Mouse (Mus musculus) cerebellum, postnatal 25 days (tissue): ENCODE data around the gene Gid8.

Source experiments
- DNase-seq, 2 experiments: peaks; one replicate each; pipeline ENCODE4 v3.0.0; 2021; ENCODE audit warnings: mixed read lengths in 2 of 2

Gene Gid8

DNA sequence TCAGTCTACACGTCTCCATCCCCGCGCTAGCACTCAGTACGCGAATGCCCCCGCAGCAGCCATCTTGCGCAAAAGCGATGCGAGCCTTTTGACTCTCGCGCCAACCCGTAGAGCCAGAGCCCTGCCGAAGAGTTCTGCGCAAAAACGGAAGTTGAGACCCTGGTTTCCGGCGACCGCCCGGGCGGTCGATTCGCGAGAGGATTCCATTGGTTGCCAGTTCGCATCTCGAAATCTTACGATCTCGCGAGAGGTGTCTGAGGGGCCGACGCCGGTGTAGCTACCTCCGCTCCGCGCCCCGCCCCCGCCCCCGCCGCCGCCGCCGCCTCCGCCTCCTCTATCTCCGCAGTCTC, at the start of gene Gid8, which contains the start of gene Dido1:
TSS of gene Gid8 (plus strand) at position 195 of the 350 bp plus-strand sequence.
TSS of gene Dido1 (minus strand) at position 77 of the 350 bp plus-strand sequence.
- DNase-seq: peak; percentile 99

DNA sequence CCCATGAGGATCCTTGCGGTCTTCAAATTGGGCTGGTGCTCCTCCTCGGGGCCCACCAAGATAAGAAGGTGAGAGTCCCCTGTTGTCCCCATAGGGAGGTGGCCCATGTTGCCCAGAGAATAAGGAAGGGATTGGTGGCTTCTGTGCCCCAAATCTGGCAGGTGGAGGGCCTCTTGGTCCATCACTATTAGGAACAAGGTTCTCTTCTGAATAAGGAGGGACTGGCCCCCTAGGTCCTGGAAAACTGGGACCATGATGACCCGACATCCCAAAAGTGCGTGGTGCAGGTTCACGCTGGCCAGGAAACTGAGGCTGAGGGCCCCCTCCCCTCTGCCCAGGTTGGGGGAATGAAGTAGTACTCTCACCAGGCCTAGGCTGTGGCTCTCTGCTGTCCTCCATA, 49.4 kb upstream of the Gid8 start:
- DNase-seq: no peak

DNA sequence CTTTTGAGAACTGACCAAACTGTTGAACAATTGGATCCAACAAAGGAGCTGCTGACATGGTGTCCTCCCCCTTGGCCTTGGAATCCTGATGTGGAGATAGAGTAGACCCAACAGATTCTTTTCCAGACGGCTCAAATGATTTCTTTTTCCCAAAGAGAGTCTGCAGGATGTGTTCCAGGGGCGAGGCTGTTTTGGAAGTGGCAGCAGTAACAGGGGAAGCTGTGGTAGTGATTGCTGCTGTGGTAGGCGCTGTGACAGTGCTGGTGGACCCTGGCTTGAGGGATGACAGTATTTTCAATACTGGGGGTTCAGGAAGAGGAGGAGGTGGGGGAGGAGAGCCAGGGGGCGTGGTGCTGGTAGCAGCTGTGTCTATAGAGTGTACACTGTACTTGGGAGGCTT, 47.9 kb upstream of the Gid8 start:
- no peak for DNase-seq

- DNase-seq: no peak
Measured at GRCm38 (mm10) chr2:180676706-180677105, 33.2 kb upstream of the Gid8 start.

DNA sequence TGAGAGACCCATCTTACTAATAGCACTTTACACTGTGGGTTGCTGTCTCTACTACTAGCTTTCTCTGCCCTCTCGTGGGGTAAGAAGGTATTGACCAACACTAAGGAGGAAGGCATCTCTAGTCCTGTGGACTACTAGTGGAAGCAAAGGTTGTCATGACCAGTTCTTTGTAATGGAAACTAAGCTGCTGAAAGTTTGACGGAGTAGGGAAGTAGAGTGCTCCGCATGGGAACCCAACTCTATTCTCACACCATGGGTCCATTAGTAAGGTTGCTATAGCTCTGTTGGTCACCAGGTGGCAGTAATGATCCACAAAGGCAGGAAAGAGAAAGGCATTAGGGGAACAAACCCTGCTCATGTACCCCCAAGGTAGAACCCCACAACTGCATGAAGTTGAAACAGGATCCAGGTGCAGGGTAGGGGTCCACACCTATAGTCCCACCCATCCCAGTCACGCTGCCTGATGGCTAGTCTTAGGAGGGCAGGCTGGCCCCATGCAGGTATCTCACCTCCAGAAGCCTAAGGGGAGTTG, 31.2 kb upstream of the Gid8 start:
- peak; percentile 65 to 75 for DNase-seq

GRCm38 (mm10) chr2:180681225-180681624, 28.7 kb upstream of the Gid8 start:
- no peak for DNase-seq

DNA sequence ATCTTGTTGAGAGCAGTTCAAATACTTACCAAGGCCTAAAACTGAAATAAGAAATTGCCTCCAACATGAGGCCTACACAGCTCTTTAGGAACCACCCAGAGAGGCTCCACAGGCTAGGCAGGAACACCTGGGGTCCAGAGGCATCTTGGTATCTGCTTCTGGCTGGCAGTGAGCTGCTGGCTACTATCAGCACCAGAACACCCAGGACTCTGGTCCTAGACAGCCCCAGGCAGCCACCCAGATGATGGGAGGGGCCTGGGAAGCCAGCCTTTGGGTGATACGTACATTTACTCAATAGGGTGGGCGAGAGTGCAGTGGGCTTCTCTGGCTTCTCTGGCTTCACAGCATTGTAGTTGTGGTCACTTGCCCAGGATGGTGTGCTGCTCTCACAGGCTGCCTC, 26.4 kb upstream of the Gid8 start:
- no peak for DNase-seq

DNA sequence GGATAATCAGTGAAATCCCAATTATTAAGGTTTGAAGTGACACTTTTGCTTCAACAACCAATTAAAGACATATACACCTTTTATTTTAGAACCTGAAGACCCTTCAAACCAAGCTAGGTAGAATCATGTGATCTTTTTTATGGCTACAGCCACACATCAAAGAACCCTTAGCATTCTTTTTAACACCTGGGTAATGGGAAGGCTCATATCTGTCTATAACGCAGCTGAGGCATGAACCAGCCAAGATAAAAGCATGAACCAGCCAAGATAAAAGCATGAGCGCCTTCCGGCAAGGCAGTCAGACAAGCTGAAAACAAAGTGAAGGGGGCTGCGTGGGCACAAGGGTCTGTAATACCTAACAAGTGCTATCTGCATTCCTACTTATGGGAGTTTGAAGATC, 25.9 kb upstream of the Gid8 start:
- DNase-seq: no peak

DNA sequence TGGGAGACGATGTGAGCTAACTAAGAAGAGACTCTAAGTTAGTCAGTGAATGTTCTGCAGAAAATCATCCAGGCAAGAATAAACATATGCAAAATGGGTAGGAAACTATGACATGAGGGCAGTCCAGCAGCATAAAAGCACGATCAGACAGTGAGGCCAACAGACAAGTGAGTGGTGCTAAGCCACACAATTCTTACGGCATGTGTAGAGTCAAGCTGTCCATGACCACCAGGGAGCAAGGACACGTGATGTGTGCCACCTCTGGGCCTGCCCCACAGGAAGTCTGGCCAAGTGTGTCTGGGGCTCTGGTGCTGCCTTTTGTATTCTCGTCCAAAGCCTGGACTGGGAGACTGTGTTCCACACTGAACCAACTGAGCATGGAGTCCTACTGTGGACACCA, 20.1 kb upstream of the Gid8 start:
- DNase-seq: no peak

GRCm38 (mm10) chr2:180692630-180693029, 17.3 kb upstream of the Gid8 start:
- DNase-seq: no peak

GRCm38 (mm10) chr2:180695176-180695575, 14.7 kb upstream of the Gid8 start:
- no peak for DNase-seq

GRCm38 (mm10) chr2:180700457-180700856, 9.5 kb upstream of the Gid8 start:
- no peak for DNase-seq

GRCm38 (mm10) chr2:180701053-180701766, 8.7 kb upstream of the Gid8 start:
- no peak for DNase-seq

- DNase-seq: peak; percentile 95 to 97
Measured at GRCm38 (mm10) chr2:180701767-180702621, 7.9 kb upstream of the Gid8 start.

DNA sequence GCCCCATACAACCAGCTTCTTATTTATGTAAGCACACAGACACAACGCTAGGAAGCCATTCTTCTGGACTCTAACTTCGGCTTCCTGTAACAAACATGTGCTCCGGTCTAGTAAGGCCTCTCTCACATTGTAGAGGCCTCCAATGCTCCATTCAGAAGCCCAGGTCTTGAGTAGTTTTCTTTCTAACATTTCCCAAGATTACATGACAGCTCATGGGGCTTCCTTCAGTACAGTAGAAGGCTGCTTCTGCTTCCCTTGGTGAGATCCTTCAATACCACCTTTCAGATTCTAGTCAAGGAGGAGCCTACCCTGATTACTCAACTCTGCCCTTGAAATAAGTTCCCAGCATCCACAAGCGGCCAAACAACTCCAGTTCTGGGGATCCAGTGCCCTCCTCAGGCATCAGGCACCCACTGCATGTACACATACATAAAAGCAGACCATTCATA, 7.2 kb upstream of the Gid8 start:
- DNase-seq: no peak

DNA sequence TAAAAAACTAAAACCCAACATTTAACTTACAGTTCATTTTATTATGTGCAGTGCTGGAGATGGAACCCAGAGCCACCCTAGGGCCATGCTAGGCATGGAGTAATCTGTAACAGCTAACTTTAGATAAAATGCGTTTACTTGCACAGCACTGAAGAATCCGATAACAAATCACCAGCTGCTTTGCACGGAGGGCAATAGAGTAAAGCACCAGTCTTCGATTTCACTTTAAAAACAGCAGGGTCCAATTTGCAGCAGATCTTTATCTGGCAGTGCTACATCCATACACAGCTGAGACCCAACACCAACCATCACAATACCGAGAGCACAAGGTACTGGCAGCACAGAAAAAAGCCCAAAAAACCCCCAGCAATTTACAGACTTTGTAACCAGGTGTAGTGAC, 6.7 kb upstream of the Gid8 start:
- no peak for DNase-seq

- DNase-seq: no peak
Measured at GRCm38 (mm10) chr2:180703645-180704359, 6.1 kb upstream of the Gid8 start.

GRCm38 (mm10) chr2:180704591-180704990, 5.3 kb upstream of the Gid8 start:
- DNase-seq: no peak

DNA sequence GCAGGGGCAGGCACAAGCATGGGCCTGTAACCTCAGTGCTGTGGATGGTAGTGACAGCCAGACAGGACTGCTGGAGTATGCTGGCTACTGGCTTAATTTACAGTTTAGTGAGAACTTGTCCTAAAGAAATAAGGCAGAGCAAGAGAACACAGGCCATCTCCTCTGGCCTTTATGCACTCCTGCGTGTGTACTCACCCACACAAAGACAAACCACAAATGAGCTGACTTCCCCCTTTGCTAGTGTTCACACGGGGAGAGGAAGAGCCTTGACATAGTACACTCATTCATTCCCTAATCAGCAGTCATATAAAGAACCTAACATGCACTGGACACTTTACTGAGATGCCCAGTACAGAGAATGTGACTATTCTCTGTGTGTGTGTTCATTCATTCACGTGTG, 4.9 kb upstream of the Gid8 start:
- DNase-seq: no peak

GRCm38 (mm10) chr2:180705975-180706374, 3.9 kb upstream of the Gid8 start:
- no peak for DNase-seq

DNA sequence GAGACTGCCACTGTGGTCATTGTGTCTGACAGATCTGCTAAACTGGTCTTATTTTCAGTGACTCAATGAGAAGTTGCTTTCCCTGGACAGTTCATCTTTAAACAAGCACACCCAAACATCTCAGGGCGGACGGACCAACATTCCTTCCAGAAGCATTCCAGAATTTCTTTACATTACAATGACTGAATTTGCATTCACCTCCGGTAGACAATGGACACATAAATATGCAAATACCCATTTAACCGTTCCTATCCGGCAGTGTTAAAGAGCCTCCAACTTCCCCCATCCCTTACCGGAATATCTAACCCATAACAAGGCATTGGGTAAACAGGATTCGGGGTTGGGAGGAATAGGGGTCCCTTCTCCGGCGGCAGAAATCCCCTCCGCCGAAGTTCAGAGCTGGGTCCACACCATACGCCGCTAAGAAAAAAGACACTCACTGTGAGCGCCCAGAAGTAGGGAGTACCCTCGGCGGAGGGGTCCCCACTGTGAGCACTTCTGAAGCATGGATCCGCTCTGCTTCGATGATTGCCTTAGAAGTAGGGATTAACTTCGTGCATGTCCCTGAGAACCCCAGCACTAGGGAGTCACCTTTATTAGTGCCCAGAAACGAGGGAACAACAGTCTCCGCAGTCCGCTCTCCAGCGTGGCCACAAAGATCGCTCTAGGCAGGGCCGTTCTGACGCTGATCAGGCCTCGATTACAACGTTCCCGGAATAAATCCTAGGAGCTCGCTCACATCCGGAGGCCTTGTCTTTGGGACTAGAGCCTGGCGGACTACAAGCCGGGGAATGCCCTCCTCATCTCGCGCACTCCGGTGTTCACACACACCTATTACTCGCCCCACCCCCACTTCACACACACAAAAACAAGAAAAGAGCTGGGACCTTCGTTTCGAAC, 644 bp upstream of the Gid8 start:
- no peak for DNase-seq
